Mouse (Mus musculus) B cell, adult 62 days (primary cell): ENCODE data around the gene Cpne9. TPM values are rescaled to one million over a fixed set of nuclear protein-coding genes. Genes with fewer than 3 reads are reported as not detected.

Experiments used
- total RNA-seq: library from RNA; stranded (reverse); gene quantifications from 4 replicates; pipeline ENCODE4 v1.2.4, GENCODE M21; 2023

Gene Cpne9
- total RNA-seq = 1.5 to 3.2 TPM (median 2.4 TPM) in 4 replicates

DNA sequence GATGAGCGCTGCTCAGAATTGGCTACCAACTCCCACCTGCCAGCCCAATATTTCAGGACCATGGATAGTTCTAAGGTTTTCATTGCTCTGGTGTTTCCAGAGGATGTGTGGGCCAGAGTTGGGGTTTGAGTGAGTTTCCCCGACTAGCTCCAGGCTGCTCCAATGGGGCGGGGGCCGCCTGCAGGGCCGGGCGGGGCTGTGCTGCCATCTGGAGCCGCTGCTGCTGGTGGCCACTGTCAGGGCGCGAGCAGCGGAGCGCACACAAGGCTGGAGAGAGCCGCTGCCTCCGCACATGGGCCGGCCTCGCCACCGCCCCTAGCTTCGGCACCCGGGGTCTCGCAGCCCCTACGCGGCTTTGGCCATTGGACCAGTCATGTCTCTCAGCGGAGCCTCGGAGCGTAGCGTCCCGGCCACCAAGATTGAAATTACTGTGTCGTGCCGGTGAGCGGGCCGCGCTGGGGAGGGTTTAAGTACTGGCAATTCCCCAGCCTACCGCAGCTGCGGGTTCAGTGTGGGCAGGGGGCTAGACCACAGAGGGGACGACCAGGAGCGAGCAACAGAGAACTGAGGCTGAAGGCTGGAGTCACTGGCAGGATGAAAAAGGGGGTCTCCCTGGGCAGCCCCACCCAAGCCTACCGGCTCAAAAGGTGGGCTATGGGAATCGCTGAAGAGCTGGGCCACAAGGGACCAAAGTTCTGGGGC, at the start of gene Cpne9:
Cpne9 (plus strand) TSS at position 207 of the 702 bp plus-strand sequence.

DNA sequence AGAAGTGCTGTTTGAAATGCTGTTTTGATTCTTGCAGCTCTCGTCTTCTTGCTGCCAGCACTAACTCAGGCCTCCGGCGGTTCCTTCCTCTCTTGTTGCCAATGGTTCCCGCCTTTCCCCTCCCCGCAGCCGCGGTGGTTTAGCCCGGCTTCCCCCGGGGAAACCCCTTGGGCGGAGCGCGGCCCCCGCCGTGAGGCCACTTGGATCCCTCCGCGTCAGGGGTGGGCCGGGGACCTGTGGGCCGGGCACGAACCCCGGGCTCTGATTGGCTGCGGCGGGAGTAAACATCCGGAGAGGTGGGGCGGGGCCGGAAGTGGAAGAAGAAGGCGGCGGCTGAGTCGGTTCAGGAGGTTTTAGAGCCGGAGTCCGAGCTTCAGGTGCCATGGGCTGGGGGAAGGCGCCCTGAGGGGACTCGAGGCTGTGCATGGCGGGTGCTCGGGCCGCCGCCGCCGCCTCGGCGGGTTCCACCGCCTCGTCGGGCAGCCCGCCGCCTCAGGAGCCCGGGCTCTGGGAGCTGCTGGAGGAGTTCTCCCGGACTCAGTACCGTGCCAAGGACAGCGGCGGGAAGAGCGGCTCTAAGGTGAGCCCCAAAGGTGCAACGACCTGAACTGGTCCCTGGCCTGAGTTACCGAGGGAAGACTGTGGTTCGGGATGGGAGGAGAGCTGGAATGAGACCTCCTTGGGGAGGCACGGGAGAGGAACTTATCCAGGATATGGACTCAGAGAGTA, 44.4 kb upstream of the Cpne9 start, which contains the start of gene Mtmr14:
Mtmr14 (plus strand) TSS at position 302 of the 729 bp plus-strand sequence.

GRCm38 (mm10) chr6:113306986-113307349, 24.9 kb downstream of the Cpne9 start, which contains the start of gene Brpf1:
Brpf1 (plus strand) TSS chr6:113307137.

GRCm38 (mm10) chr6:113326533-113327315, 44.6 kb downstream of the Cpne9 start, which contains the start of gene Ogg1:
Ogg1 (plus strand) TSS chr6:113326972.

GRCm38 (mm10) chr6:113343177-113344092, 61.3 kb downstream of the Cpne9 start, which contains the start of gene Camk1:
Camk1 (minus strand) TSS chr6:113343984.

Other genes with a start within 250 kb of the Cpne9 start
- 43.3 to 51.5 TPM (median 49.0 TPM) in 4 replicates for gene Thumpd3, start 236.1 kb upstream of the Cpne9 start, total RNA-seq
- 132 to 136 TPM (median 134 TPM) in 4 replicates for gene Setd5, start 204.9 kb upstream of the Cpne9 start, total RNA-seq
- 0.54 to 2.4 TPM (median 0.97 TPM) in 4 replicates for gene Lhfpl4, start 86.9 kb upstream of the Cpne9 start, total RNA-seq
- 50.6 to 67.4 TPM (median 55.5 TPM) in 4 replicates for gene Mtmr14, start 44.5 kb upstream of the Cpne9 start, total RNA-seq
- 66.6 to 68.3 TPM (median 67.0 TPM) in 4 replicates for gene Brpf1, start 24.8 kb downstream of the Cpne9 start, total RNA-seq
- gene Ogg1, start 44.7 kb downstream of the Cpne9 start, total RNA-seq = 10.0 to 17.1 TPM (median 12.4 TPM) in 4 replicates
- gene Camk1, start 61.7 kb downstream of the Cpne9 start, total RNA-seq = 0.89 to 1.4 TPM (median 1.2 TPM) in 3 of 4 replicates, not detected in the other
- 26.6 to 32.6 TPM (median 28.8 TPM) in 4 replicates for gene Tada3, start 95.6 kb downstream of the Cpne9 start, total RNA-seq
- 243 to 268 TPM (median 249 TPM) in 4 replicates for gene Arpc4, start 95.8 kb downstream of the Cpne9 start, total RNA-seq
- 32.4 to 41.0 TPM (median 37.4 TPM) in 4 replicates for gene Ttll3, start 107.0 kb downstream of the Cpne9 start, total RNA-seq
- gene Rpusd3, start 137.0 kb downstream of the Cpne9 start, total RNA-seq = 10.5 to 20.9 TPM (median 13.6 TPM) in 4 replicates
- gene Cidec, start 153.5 kb downstream of the Cpne9 start, total RNA-seq = not detected in 4 replicates
- gene Jagn1, start 160.3 kb downstream of the Cpne9 start, total RNA-seq = 16.2 to 23.5 TPM (median 20.8 TPM) in 4 replicates
- not detected in 4 replicates for gene Il17re, start 176.2 kb downstream of the Cpne9 start, total RNA-seq
- not detected in 4 replicates for gene Il17rc, start 189.1 kb downstream of the Cpne9 start, total RNA-seq
- gene Creld1, start 201.0 kb downstream of the Cpne9 start, total RNA-seq = 15.5 to 21.0 TPM (median 16.6 TPM) in 4 replicates
- 0.33 to 0.53 TPM (median 0.41 TPM) in 4 replicates for gene Prrt3, start 219.6 kb downstream of the Cpne9 start, total RNA-seq
- 78.1 to 83.8 TPM (median 81.8 TPM) in 4 replicates for gene Emc3, start 249.3 kb downstream of the Cpne9 start, total RNA-seq
- gene Fancd2, start 249.4 kb downstream of the Cpne9 start, total RNA-seq = 1.5 to 3.8 TPM (median 2.6 TPM) in 4 replicates